Mouse (Mus musculus) embryonic facial prominence, embryonic 12.5 days (tissue): ENCODE data around the gene Olfr410. TPM values are rescaled to one million over a fixed set of nuclear protein-coding genes. Genes with fewer than 3 reads are reported as not detected.

Source experiments
- polyA plus RNA-seq: library from polyadenylated mRNA; unstranded; fragments of >200 nt; fragmentation: Nextera tagmentation; extraction: Ambion mirVana; gene quantifications from 2 replicates; pipeline ENCODE4 v1.2.1, GENCODE M21; 2016

Gene Olfr410
- polyA plus RNA-seq, 1 experiment from 2014 or later: 0.05 TPM

Other genes with a start within 250 kb of the Olfr410 start
- not detected in 2 replicates for gene Olfr401, start 224.3 kb downstream of the Olfr410 start, polyA plus RNA-seq
- not detected in 2 replicates for gene Olfr402, start 184.5 kb downstream of the Olfr410 start, polyA plus RNA-seq
- gene Olfr403, start 151.8 kb downstream of the Olfr410 start, polyA plus RNA-seq: not detected in 2 replicates
- gene Olfr43, start 126.7 kb downstream of the Olfr410 start, polyA plus RNA-seq: not detected in 2 replicates
- not detected in 2 replicates for gene Olfr406, start 78.2 kb downstream of the Olfr410 start, polyA plus RNA-seq
- not detected in 2 replicates for gene Olfr59, start 54.3 kb downstream of the Olfr410 start, polyA plus RNA-seq
- not detected in 2 replicates for gene Olfr411, start 14.6 kb upstream of the Olfr410 start, polyA plus RNA-seq
- gene Olfr412, start 24.0 kb upstream of the Olfr410 start, polyA plus RNA-seq: not detected in 2 replicates